Mouse (Mus musculus): ENCODE measurements at regions not wholly inside any gene's neighbourhood (a gene's known extent, or its start where the extent isn't known, plus 50 kb on each side); places are given as distances from the start of the nearest gene placed in this dataset.

- TF ChIP-seq MYOG (IDR thresholded peaks at IDR 0.05; ENCODE audit: control insufficient read depth in 1 of 3, insufficient read depth in 1 of 3, insufficient read length in 2 of 3, low read depth in 2 of 3), result no peak
- TF ChIP-seq POLR2A (IDR thresholded peaks at IDR 0.05; ENCODE audit: insufficient read length, low read depth), result no peak
- no peak for TF ChIP-seq POLR2AphosphoS2 (IDR thresholded peaks at IDR 0.05; ENCODE audit: insufficient read length, low read depth)
- TF ChIP-seq TCF3 (IDR thresholded peaks at IDR 0.05; ENCODE audit: insufficient read length, low read depth), result no peak
- no peak for TF ChIP-seq CEBPB (IDR thresholded peaks at IDR 0.05; ENCODE audit: insufficient read depth, poor library complexity, severe bottlenecking)
- no peak for TF ChIP-seq USF1 (IDR thresholded peaks at IDR 0.05; ENCODE audit: low read depth)
- no peak for TF ChIP-seq MAX (IDR thresholded peaks at IDR 0.05; ENCODE audit: low read depth)
- no peak for TF ChIP-seq E2F4 (IDR thresholded peaks at IDR 0.05; ENCODE audit: insufficient read depth)
- TF ChIP-seq MYOD1 (IDR thresholded peaks at IDR 0.05; ENCODE audit: control insufficient read depth in 1 of 3, insufficient read length in 2 of 3, low read depth in 2 of 3), result no peak
- no peak for TF ChIP-seq TCF12 (IDR thresholded peaks at IDR 0.05; ENCODE audit: insufficient read depth, poor library complexity, severe bottlenecking)
- TF ChIP-seq REST (IDR thresholded peaks at IDR 0.05; ENCODE audit: insufficient read depth, insufficient read length), result no peak
- no peak for TF ChIP-seq SRF (IDR thresholded peaks at IDR 0.05; ENCODE audit: control insufficient read depth, insufficient read length, low read depth)
Measured at GRCm38 (mm10) chr3:144327235-144327760, 122.3 kb upstream of the Lmo4 start.

Measured in myocyte (in vitro differentiated cells).